Mouse (Mus musculus) bone marrow, adult 2 months (tissue): ENCODE data around the gene Serpinb9c.
"Not testable (repeated sequence)": the region's sequence is repeated elsewhere in the genome, so short reads cannot be mapped to it uniquely, and the experiment has no call there.

Source experiments
- CTCF ChIP-seq: fragments of 200-500 bp; IDR thresholded peaks from 2 replicates; pipeline ENCODE4 v1.5.1; 2011; ENCODE audit warnings: low read length, control low read depth; ENCODE audit not compliant: control insufficient read depth, insufficient read depth
- POLR2A ChIP-seq: fragments of 200-500 bp; IDR thresholded peaks from 2 replicates; pipeline ENCODE4 v1.6.1; 2011; ENCODE audit warnings: low read depth, mild to moderate bottlenecking, control low read depth, low read length, borderline replicate concordance; ENCODE audit not compliant: control insufficient read depth

DNA sequence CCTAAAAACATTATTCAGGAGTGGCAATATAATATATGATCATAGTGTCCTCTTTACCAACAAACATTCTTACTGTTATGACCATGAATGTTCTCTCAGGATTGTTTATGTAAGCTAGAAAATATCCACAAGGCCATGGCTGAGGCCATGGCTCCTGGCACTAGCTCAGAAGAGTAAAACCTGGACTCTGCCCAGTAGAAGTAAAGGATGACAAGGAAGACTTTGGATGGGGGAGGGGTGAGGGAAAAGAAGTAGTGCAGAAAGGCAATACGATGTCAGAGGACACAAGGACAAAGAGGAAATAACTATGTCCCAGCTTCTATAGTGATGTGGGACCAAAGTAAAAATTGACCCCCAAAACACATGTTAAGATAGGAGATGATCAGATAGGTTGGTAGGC lies 30.9 kb upstream of the Serpinb9c start:
- TF ChIP-seq POLR2A, CTCF: not testable (repeated sequence)
